Mouse (Mus musculus) bone marrow, adult 2 months (tissue): ENCODE measurements around the gene Gm3238. TPM values are rescaled to one million over a fixed set of nuclear protein-coding genes. Genes with fewer than 3 reads are reported as not detected.
"Not testable (repeated sequence)": the region's sequence is repeated elsewhere in the genome, so short reads cannot be mapped to it uniquely, and the experiment has no call there.

ENCODE experiments used
- H3K27ac ChIP-seq: fragments of 200-500 bp; 2 replicates; pipeline ENCODE4 v1.5.1; 2012; ENCODE audit warnings: low read depth, mild to moderate bottlenecking, control low read depth, inconsistent platforms, low read length; ENCODE audit not compliant: control insufficient read depth, poor library complexity, insufficient read depth
- H3K4me1 ChIP-seq: fragments of 200-500 bp; 2 replicates; pipeline ENCODE4 v1.6.1; 2011; ENCODE audit warnings: low read length; ENCODE audit not compliant: control insufficient read depth, insufficient read depth
- H3K4me3 ChIP-seq: fragments of 200-500 bp; replicated peaks from 2 replicates; pipeline ENCODE3; 2011; ENCODE audit warnings: mild to moderate bottlenecking, low read depth, low read length, control low read depth; ENCODE audit not compliant: control insufficient read depth
- CTCF ChIP-seq: fragments of 200-500 bp; IDR thresholded peaks from 2 replicates; pipeline ENCODE4 v1.5.1; 2011; ENCODE audit warnings: low read length, control low read depth; ENCODE audit not compliant: control insufficient read depth, insufficient read depth
- POLR2A ChIP-seq: fragments of 200-500 bp; IDR thresholded peaks from 2 replicates; pipeline ENCODE4 v1.6.1; 2011; ENCODE audit warnings: low read depth, mild to moderate bottlenecking, control low read depth, low read length, borderline replicate concordance; ENCODE audit not compliant: control insufficient read depth
- WGBS: fragments of 180-500 bp; shearing (Covaris S2); methylation state at CpG from one replicate; pipeline ENCODE4 v1.1.7; 2018; 5-methylcytosine and 5-hydroxymethylcytosine counted together
- polyA plus RNA-seq: library from polyadenylated mRNA; stranded (reverse); fragments of >200 nt; gene quantifications from 2 replicates; pipeline ENCODE4 v1.2.4, GENCODE M21; 2011; ENCODE audit warnings: low replicate concordance; ENCODE audit not compliant: missing spikeins, insufficient read depth, insufficient read length

The Gm3238 gene
- polyA plus RNA-seq, 1 experiment = not detected

DNA sequence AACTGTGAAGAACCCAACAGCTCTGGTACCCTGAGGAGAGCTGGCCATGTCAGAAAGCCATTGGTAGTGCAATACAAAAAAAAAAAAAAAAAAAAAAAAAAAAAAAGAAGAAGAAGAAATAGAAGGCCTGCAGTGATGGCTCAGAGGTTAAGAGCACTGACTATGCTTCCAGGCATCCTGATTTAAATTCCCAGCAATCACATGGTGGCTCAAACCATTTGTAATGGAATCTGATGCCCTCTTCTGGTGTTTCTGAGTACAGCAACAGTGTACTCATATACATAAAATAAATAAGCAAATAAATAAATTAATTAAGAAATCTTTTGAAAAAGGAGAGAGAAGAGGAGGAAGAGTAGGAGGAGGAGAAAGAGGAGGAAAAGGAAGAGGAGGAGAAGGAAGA is 17.7 kb downstream of the Gm3238 start:
- no peaks in the 10 kb centered on the region for H3K4me1 ChIP-seq
- no peak overlapping the region for H3K4me3 ChIP-seq
- no peak for TF ChIP-seq POLR2A
- no peak for TF ChIP-seq CTCF
- H3K27ac ChIP-seq = no peak overlapping the region

DNA sequence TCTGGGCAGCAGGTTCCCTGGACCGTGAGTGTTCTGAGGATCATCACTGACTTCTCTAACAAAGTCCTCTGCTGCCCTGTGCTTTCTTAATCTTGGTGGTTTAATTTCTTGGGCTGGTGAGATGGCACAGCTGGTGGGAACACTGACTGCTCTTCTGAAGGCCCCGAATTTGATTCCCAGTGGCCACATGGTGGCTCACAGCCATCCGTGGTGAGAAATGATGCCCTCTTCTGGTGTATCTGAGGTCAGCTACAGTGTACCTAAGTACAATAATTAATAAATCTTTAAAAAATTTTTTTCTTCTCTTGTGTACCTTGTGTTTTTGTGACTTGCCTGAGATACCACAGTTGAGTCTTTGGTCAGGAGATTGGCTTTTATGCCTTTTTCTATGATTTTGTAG is 18.8 kb downstream of the Gm3238 start:
- 52% methylated on average over 3 of the region's 3 CpGs for WGBS
- H3K4me3 ChIP-seq, H3K27ac ChIP-seq, H3K4me1 ChIP-seq: not testable (repeated sequence)

- H3K4me3 ChIP-seq, H3K27ac ChIP-seq, H3K4me1 ChIP-seq: not testable (repeated sequence)
- 58% methylated on average over 1 of the region's 1 CpGs for WGBS
These were observed 19.9 kb downstream of the Gm3238 start, which contains the start of gene Gm9736 for GRCm38 (mm10) chr10:77751254-77751653. TSS of gene Gm9736 (minus strand) at chr10:77751354.

DNA sequence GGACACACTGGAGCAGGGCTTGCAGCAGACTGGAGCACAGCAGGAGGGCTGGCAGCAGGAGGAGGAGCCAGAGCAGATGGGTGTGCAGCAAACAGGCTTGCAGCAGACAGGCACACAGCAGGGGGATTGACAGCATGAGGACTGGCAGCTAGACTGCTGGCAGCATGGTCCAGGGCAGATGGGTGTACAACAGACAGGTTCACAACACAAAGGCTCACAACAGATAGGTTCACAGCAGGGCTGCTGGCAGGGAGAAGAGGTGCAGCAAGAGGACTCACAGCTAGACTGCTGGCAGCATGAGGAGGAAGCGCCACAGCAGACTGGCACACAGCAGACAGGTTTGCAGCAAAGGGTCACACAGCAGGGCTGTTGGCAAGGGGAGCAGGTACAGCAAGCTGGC is 20.4 kb downstream of the Gm3238 start:
- not testable (repeated sequence) for H3K4me3 ChIP-seq, H3K27ac ChIP-seq, H3K4me1 ChIP-seq
- WGBS = 75% methylated on average over 1 of the region's 1 CpGs

- not testable (repeated sequence) for H3K4me1 ChIP-seq, H3K4me3 ChIP-seq, H3K27ac ChIP-seq
- WGBS = 59% methylated on average over 5 of the region's 5 CpGs
These were observed 29.0 kb downstream of the Gm3238 start, which contains the start of gene Gm18596 for GRCm38 (mm10) chr10:77741924-77742688. TSS of gene Gm18596 (minus strand) at chr10:77742638.

GRCm38 (mm10) chr10:77738929-77739328 is 32.2 kb downstream of the Gm3238 start:
- 47% methylated on average over 4 of the region's 4 CpGs for WGBS
- TF ChIP-seq CTCF (no peak), POLR2A (no peak)

GRCm38 (mm10) chr10:77735928-77736327 is 35.2 kb downstream of the Gm3238 start:
- TF ChIP-seq CTCF (no peak), POLR2A (no peak)
- 76% methylated on average over 1 of the region's 1 CpGs for WGBS
- H3K4me1 ChIP-seq = no peaks in the 10 kb centered on the region
- H3K4me3 ChIP-seq = no peak overlapping the region
- H3K27ac ChIP-seq = no peak overlapping the region

More at GRCm38 (mm10) chr10:77738929-77739328, 32.2 kb downstream of the Gm3238 start:
- H3K4me3 ChIP-seq = no peak overlapping the region
- H3K27ac ChIP-seq = no peak overlapping the region
- H3K4me1 ChIP-seq = no peaks in the 10 kb centered on the region

DNA sequence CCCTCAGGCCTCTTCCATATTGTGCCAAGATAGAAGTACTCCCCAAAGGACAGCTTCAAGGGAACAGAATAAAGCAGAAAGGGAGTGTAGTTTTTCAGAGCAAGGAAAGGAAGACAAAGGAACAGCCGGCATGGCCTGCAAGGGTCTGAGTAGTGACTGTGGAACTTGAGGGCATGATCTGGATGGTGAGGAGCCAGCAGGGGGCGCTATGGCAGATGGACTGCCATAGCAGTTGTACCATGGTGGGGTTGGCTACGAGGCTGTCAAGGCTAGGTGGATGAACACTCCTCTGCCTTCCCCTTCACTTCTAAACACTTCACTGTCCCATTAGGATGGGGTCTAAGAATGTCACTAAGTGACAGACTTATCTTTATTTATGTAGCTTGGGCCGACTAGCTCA is 41.9 kb downstream of the Gm3238 start:
- WGBS = 53% methylated on average over 4 of the region's 4 CpGs
- Histone ChIP-seq H3K27ac (no peak overlapping the region), H3K4me1 (no peaks in the 10 kb centered on the region), H3K4me3 (no peak overlapping the region)
- TF ChIP-seq CTCF (peak; percentile 66), POLR2A (no peak)

DNA sequence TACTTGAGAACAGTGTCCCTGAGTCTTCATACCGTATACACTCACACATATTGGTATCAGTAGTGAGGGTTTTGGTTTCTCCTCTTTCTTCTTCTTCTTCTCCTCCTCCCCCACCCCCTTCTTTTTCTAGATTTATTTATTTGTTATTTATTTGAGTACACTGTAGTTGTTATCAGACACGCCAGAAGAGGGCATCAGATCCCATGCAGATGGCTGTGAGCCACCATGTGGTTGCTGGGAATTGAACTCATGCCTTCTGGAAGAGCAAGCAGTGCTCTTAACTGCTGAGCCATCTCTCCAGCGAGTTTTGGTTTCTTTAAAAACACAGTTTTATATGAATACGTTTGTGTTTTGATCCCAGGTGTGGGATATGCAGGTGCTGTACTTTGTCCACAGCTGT is 42.8 kb downstream of the Gm3238 start:
- WGBS = 64% methylated on average over 4 of the region's 4 CpGs
- no peak for TF ChIP-seq CTCF
- TF ChIP-seq POLR2A = no peak
- H3K27ac ChIP-seq = no peak overlapping the region

DNA sequence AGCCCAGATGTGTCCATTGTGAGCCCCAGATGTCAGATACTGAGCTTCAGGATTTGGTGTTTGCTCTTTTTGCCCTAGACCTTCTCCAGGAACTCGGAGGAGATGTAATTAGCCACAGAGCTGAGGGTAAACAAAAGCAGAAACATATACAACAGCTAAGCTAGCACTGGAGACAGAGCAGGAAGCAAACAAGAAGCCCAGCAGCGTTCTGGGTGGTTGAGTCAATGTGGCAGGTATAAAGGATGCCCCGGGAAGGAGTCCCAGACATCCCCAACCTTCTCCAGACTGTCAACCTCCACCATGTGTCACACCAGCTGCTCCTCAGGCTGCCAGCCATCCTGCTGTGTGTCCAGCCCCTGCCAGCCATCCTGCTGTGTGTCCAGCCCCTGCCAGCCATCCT is 44.9 kb downstream of the Gm3238 start, which contains the start of gene Gm10100:
TSS of gene Gm10100 (plus strand) at position 301 of the 400 bp plus-strand sequence.
- WGBS = 34% methylated on average over 3 of the region's 3 CpGs
- H3K27ac ChIP-seq = no peak within 1 kb of the TSS
- no peak for TF ChIP-seq CTCF
- H3K4me1 ChIP-seq = no peaks in the 10 kb centered on the region
- H3K4me3 ChIP-seq = no peak within 1 kb of the TSS

More for the DNA sequence above, 42.8 kb downstream of the Gm3238 start:
- Histone ChIP-seq H3K4me1 (no peaks in the 10 kb centered on the region), H3K4me3 (no peak overlapping the region)
